Mouse (Mus musculus): ENCODE results near the gene 1700029I15Rik.

The 1700029I15Rik gene

DNA sequence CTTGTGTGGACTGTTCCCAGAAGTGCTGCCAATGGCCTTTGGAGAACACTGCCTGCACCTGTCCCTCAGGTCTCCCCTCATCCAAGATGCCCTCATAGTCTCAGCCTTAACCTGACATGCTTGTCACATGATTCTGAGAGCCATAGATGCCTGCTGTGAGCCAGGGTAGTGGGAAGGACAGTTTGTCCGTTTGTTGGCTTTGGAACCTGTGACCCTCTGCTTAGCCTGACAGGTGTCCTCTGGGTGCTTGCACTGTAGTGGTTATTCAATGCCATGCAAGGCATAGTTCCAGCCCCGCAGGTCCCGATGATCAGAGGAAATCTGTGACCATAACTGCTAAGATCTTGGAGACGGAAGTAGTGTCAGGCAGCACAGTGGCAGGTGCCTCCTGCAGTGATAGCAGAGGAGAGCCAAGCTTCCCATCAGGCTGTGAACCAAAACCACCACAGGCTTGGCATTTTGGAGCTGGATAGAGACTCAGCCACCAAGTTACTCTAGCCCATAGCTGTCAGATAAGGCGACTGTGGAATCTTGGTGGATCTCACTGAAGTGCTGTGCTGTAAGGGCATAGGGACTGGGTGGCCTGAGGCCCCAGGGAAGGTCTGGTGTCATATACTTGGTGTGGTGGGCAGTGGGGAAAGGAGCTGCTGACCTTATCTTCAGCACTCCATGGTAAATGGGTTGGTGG, at the start of gene 1700029I15Rik:
Gene 1700029I15Rik, plus strand, starts transcription at position 638 of the 688 bp plus-strand sequence.
- DNase-seq (ENCODE audit: low spot score), result no peak

DNA sequence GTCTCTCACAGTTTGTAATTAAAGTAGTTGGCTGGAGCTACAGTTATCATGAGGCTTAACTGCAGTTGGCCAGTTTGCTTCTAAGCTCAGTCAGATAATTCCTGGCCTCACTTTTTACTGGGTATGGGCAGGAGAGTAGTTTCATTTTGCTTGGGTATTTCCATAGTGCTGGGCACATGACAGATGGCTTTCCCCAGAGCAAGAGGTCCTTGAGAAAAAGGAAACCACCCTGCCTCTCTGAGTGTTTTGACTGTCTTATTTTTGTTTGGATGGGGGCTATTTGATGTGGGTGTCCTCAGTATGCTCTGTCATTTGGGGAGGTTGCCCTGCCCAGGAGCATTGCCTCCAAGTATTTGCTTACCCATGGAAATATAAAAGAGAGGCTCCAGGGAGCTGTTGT, 39.9 kb upstream of the 1700029I15Rik start:
- DNase-seq (ENCODE audit: low spot score), result no peak

- DNase-seq (ENCODE audit: low spot score), result no peak
Observed at GRCm38 (mm10) chr2:92347191-92347590, 35.1 kb upstream of the 1700029I15Rik start.

DNA sequence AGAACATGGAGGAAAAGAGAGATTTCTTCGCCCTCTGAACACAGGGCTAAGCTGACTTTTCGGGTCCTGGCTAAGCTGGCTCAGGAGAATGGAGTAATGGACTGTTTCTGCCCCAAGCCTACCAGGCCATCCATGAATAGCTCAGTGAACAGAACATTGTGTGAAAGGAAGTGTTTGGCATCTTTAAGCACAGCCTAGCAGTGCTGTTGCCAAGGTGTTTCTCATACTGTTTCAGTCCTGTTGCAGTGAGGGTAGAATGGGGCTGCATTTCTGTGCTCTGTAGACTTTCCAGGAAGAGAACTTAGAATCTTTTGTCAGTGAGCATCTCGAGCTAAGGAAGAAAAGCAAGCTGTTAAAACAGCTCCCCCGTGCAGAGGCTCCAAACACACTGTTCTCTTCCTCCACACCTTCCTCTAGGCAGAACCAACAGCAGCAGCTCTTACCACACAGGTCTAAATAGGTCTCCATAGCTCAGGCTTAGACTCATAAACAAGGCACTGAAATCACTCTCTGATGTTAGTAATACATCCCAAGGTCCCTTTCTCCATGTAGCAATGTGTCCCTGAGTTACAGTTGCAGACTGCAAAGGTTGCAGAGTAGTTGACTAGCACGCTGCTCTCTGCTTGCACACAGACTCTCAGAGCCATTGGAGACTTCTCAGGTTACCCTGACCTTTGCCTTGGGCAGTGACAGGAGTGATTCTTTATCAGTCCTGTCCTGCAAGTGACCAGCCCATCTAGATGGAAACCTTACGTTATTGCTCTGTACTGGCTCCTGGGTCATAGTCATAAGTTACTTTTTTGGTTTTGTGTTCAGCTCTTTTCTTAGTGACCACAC, 32.5 kb upstream of the 1700029I15Rik start:
- no peak for DNase-seq (ENCODE audit: low spot score)

DNA sequence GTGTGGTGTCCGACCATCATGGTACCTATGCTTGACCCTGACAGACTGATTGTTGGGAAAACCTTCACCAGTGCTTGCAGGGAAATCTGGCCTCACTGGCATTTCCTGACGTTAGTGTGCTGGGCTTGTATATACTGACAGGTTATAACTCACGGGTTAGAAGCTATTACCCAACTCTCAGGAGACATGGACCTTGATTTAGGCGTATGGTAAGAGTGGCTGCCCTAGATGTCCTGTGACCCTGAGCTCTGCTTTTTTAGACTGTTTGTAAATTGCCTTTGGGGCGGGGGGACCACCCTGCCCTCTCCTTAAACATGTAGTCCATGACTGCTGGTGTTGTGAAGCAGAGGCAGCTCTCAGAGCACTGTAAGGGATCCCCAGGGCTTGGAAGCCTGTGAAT, 31.7 kb upstream of the 1700029I15Rik start:
- peak; percentile 34 for DNase-seq (ENCODE audit: low spot score)

GRCm38 (mm10) chr2:92353402-92353801, 28.9 kb upstream of the 1700029I15Rik start:
- DNase-seq (ENCODE audit: low spot score), result no peak

- no peak for DNase-seq (ENCODE audit: low spot score)
Observed at GRCm38 (mm10) chr2:92354224-92354623, 28.1 kb upstream of the 1700029I15Rik start.

- no peak for DNase-seq (ENCODE audit: low spot score)
Observed at GRCm38 (mm10) chr2:92359301-92359700, 23.0 kb upstream of the 1700029I15Rik start.

GRCm38 (mm10) chr2:92360186-92360823, 22.0 kb upstream of the 1700029I15Rik start:
- DNase-seq (ENCODE audit: low spot score), result no peak

DNA sequence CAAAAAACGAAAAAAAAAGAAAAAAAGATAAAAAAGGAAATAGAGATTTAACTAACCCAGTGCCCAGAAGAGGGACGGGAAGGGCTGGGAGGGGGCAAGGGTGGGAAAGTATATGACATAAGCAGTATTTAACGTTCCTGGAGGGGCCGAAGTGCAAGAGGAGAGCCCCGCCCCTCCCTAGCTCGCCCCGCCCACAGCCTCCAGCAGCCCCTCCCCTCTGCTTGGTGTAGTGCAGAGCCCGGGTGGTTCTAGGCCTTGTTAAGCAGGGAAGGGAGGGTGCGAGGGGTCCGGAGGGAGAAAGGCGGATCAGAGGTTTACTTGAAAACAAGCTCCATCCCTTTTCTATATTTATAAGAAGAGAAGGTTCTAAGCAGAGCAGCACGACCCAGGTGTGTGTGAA, 21.4 kb upstream of the 1700029I15Rik start:
- DNase-seq (ENCODE audit: low spot score), result no peak

GRCm38 (mm10) chr2:92361795-92362194, 20.5 kb upstream of the 1700029I15Rik start:
- DNase-seq (ENCODE audit: low spot score), result no peak

DNA sequence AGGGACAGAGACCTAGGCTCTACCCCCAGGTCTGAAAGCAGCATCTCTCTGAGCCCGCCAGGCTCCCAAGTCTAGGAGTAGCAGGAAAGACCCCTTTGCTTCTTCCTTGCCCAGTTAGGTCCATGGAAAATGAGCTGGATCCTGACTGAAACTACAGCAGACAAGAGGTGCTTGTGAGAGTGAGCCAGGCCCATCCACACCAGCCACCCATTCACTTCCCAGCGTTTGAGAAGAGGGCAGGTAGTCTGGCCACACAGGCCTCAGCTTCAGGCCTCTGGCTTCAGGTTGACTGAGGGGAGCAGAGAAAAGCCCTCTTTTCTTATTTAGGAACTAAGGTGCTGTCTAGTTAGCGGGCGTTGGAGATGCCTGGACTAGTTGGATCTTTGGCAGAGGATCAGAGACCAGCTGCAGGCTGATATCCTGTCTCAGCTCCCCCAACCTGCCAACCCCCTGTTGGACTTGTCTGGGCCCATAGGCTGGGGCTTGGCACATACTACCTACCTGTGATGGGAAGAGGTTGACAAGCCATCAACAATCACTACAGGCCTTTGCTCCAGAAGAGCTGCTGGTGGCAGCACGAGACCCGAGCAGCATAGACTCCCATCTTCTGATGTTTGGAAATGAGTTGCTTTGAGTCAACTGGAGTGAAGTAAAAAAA, 19.6 kb upstream of the 1700029I15Rik start:
- no peak for DNase-seq (ENCODE audit: low spot score)

GRCm38 (mm10) chr2:92364086-92364485, 18.3 kb upstream of the 1700029I15Rik start:
- no peak for DNase-seq (ENCODE audit: low spot score)

GRCm38 (mm10) chr2:92365568-92365967, 16.8 kb upstream of the 1700029I15Rik start:
- no peak for DNase-seq (ENCODE audit: low spot score)

- DNase-seq (ENCODE audit: low spot score), result no peak
Observed at GRCm38 (mm10) chr2:92367383-92368029, 14.8 kb upstream of the 1700029I15Rik start.

DNA sequence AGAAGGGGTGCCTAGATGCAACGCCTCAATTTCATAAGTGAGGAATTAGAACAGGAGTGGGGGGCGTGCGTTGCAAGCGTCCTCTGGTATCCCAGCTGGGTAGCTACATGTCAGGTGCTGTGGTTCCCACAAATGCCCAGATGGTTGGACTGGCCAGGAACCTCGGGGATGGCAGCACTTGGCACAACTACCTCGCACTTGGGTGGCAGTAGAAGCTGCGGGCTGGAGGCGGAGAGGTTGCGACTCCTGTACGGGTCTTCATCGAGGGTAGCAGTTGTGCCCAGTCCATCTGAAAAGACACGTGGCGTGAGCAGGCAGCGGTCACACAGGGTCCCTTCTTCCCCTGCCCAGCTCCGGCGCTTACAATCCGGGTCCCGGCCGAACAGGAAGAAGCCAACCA, 12.0 kb upstream of the 1700029I15Rik start:
- DNase-seq (ENCODE audit: low spot score), result no peak

DNA sequence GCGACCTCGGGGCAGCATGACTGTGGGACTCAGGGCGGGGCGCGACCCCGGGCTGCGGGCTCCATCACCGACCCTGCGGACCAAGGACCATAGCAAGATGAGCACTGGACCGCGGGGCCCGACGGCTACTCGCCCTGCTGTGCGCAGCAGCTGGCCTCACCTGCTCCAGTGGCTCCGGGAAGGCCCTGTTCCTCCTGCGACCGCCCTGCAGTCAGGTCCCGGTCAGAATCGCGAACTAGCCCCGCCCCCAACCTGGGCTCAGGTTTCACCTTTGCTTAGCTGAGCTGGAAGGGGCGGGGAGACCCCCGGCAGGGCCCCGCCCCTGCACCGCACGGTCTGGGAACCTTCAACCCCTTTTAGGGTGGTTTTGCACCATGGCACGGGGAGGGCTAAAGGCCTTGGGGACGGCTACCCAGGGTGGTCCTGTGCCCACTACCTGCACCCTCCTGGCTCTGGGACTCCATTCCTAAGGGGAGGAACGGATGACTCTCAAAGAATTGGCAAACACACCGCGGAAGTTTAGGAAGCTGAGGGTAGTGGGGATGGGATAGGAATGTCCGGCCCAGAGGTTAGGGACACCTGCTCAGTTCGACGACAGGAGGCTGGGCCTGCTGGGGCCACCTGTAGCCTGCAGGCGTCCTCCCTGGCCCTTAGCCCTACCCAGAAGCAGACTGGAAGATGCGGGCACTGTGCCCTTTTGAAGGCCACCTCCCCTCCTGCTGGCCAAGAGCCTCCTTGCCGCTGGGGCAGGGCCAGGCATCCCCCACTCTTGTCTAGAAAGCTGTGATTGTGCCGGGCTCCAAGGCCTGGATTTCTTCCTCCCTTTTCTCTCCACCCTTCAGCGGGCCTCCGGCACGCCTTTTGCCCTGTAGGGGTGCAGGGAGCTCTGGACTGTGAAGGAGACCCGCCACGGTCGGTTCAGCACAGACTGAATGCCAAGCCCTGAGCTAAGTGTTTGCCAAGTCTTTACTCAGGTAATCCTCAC, 11.2 kb upstream of the 1700029I15Rik start:
- no peak for DNase-seq (ENCODE audit: low spot score)

GRCm38 (mm10) chr2:92371971-92372690, 10.2 kb upstream of the 1700029I15Rik start:
- no peak for DNase-seq (ENCODE audit: low spot score)

DNA sequence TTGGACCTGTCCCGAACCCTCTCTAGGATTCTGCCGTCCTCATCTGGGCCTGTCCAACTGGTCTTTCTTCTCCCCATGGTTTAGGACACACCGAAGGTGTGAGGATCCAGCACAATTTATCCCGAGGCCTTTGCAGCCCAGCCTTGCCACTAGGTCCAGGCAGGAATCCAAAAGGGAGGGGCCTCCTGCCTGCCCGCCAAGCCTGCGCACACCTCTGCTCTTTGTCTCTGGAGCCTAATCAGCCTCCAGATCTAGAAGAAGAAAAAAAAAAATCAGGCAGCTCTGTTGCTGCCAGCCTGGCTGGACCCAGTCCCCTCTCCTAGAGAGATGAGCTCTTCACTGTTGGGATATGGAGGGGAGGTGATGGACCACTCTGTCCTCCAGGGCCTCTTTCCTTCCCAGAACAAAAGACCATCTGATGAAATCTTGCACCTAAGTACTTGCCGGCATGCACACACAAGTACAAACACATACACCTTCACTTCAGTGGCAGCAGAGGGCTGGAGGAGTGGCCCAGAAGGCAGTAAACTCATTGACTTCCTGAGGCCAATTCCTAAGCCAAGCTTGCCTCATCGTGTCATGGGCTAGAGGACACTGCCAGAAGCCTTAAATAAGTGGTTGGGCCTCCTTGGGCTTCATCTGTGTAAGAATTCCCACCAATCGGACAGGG, 9.4 kb upstream of the 1700029I15Rik start:
- no peak for DNase-seq (ENCODE audit: low spot score)

Data from adipocyte (in vitro differentiated cells).